Mouse (Mus musculus) forebrain, embryonic 13.5 days (tissue): ENCODE data around the gene Inha. TPM values are rescaled to one million over a fixed set of nuclear protein-coding genes. Genes with fewer than 3 reads are reported as not detected.

Source experiments
- ATAC-seq: fragments of 200-750 bp; cut with Nextera tagmentation; 2 replicates; pipeline ENCODE4 v1.8.0; 2017
- H3K27ac ChIP-seq: fragments of 300-500 bp; sonication (generic); 2 replicates; pipeline ENCODE4 v1.5.1; 2015; ENCODE audit warnings: inconsistent platforms, mild to moderate bottlenecking, moderate library complexity
- H3K27me3 ChIP-seq: fragments of 300-500 bp; sonication (generic); 2 replicates; pipeline ENCODE4 v1.6.1; 2015; ENCODE audit warnings: mild to moderate bottlenecking, inconsistent platforms
- H3K36me3 ChIP-seq: fragments of 300-500 bp; sonication (generic); 2 replicates; pipeline ENCODE4 v1.6.1; 2015; ENCODE audit warnings: mild to moderate bottlenecking, inconsistent platforms; ENCODE audit not compliant: poor library complexity, severe bottlenecking
- H3K4me1 ChIP-seq: fragments of 300-500 bp; sonication (generic); 2 replicates; pipeline ENCODE4 v1.6.1; 2015; ENCODE audit warnings: inconsistent platforms
- H3K4me2 ChIP-seq: fragments of 300-500 bp; sonication (generic); 2 replicates; pipeline ENCODE4 v1.6.1; 2015; ENCODE audit warnings: inconsistent platforms, mild to moderate bottlenecking, moderate library complexity
- H3K4me3 ChIP-seq: fragments of 300-500 bp; sonication (generic); 2 replicates; pipeline ENCODE4 v1.5.1; 2015; ENCODE audit warnings: mild to moderate bottlenecking, inconsistent platforms
- H3K9ac ChIP-seq: fragments of 300-500 bp; sonication (generic); 2 replicates; pipeline ENCODE4 v1.6.1; 2015; ENCODE audit warnings: mild to moderate bottlenecking, inconsistent platforms
- H3K9me3 ChIP-seq: fragments of 300-500 bp; sonication (generic); replicated peaks from 2 replicates; pipeline ENCODE4 v1.6.1; 2016; ENCODE audit warnings: inconsistent platforms
- WGBS: fragments of 180-500 bp; shearing (Covaris S2); methylation state at CpG from one replicate; pipeline ENCODE4 v1.1.7; 2015; 5-methylcytosine and 5-hydroxymethylcytosine counted together
- polyA plus RNA-seq: library from polyadenylated mRNA; unstranded; fragments of >200 nt; fragmentation: Nextera tagmentation; extraction: Ambion mirVana; gene quantifications from 2 replicates; pipeline ENCODE4 v1.2.1, GENCODE M21; 2015

Gene Inha
- polyA plus RNA-seq, 1 experiment from 2014 or later: 5.8 TPM

- no peak overlapping the region for H3K4me2 ChIP-seq
- no peak overlapping the region for H3K9ac ChIP-seq
- no peaks in the 10 kb centered on the region for H3K36me3 ChIP-seq
- WGBS: 70% methylated on average over 5 of the region's 5 CpGs
- H3K9me3 ChIP-seq: no peaks in the 10 kb centered on the region
- H3K4me1 ChIP-seq: peaks cover 12% of the 10 kb centered on the region
- ATAC-seq: no peak
- peaks cover 7% of the 10 kb centered on the region for H3K27me3 ChIP-seq
- H3K27ac ChIP-seq: no peak overlapping the region
- no peak overlapping the region for H3K4me3 ChIP-seq
Measured at GRCm38 (mm10) chr1:75510154-75510553, 3.3 kb downstream of the Inha start.

- H3K4me3 ChIP-seq: no peak overlapping the region
- H3K27ac ChIP-seq: no peak overlapping the region
- peaks cover 7% of the 10 kb centered on the region for H3K27me3 ChIP-seq
- no peak overlapping the region for H3K9ac ChIP-seq
- H3K36me3 ChIP-seq: no peaks in the 10 kb centered on the region
- no peaks in the 10 kb centered on the region for H3K9me3 ChIP-seq
- ATAC-seq: no peak
- WGBS: 57% methylated on average over 4 of the region's 4 CpGs
- H3K4me2 ChIP-seq: no peak overlapping the region
- peaks cover 6% of the 10 kb centered on the region for H3K4me1 ChIP-seq
Measured at GRCm38 (mm10) chr1:75511437-75512210, 4.7 kb downstream of the Inha start.

GRCm38 (mm10) chr1:75512550-75512949 is 5.7 kb downstream of the Inha start:
- WGBS: 93% methylated on average over 3 of the region's 3 CpGs
- Histone ChIP-seq H3K4me2 (no peak overlapping the region), H3K36me3 (no peaks in the 10 kb centered on the region), H3K4me3 (no peak overlapping the region), H3K9ac (no peak overlapping the region), H3K27ac (no peak overlapping the region), H3K9me3 (no peaks in the 10 kb centered on the region), H3K27me3 (peaks cover 7% of the 10 kb centered on the region), H3K4me1 (no peaks in the 10 kb centered on the region)
- no peak for ATAC-seq

GRCm38 (mm10) chr1:75516703-75517380 is 10.0 kb downstream of the Inha start:
- Histone ChIP-seq H3K27me3 (no peaks in the 10 kb centered on the region), H3K9ac (no peak overlapping the region), H3K4me3 (no peak overlapping the region), H3K36me3 (no peaks in the 10 kb centered on the region), H3K4me2 (no peak overlapping the region), H3K9me3 (no peaks in the 10 kb centered on the region), H3K4me1 (0 out of 2 replicates have a peak, but pooled peaks cover under 1% of the 10 kb centered on the region), H3K27ac (no peak overlapping the region)
- 83% methylated on average over 15 of the region's 15 CpGs for whole genome bisulfite sequencing
- ATAC-seq: no peak

- WGBS: 68% methylated on average over 4 of the region's 4 CpGs
- no peak overlapping the region for H3K27ac ChIP-seq
- ATAC-seq: no peak
Measured at GRCm38 (mm10) chr1:75517984-75518383, 11.1 kb downstream of the Inha start.

GRCm38 (mm10) chr1:75518427-75518826 is 11.6 kb downstream of the Inha start:
- Histone ChIP-seq H3K27me3 (no peaks in the 10 kb centered on the region), H3K36me3 (no peaks in the 10 kb centered on the region), H3K4me3 (no peak overlapping the region), H3K27ac (no peak overlapping the region), H3K4me1 (peaks cover 8% of the 10 kb centered on the region; the same call in 1 of the 2 replicates), H3K4me2 (no peak overlapping the region), H3K9me3 (no peaks in the 10 kb centered on the region), H3K9ac (no peak overlapping the region)
- ATAC-seq: no peak
- 91% methylated on average over 4 of the region's 4 CpGs for WGBS

More at GRCm38 (mm10) chr1:75517984-75518383, 11.1 kb downstream of the Inha start:
- Histone ChIP-seq H3K4me1 (peaks cover 8% of the 10 kb centered on the region; the same call in 1 of the 2 replicates), H3K36me3 (no peaks in the 10 kb centered on the region), H3K27me3 (no peaks in the 10 kb centered on the region), H3K9ac (no peak overlapping the region), H3K4me2 (no peak overlapping the region), H3K4me3 (no peak overlapping the region), H3K9me3 (no peaks in the 10 kb centered on the region)

GRCm38 (mm10) chr1:75519576-75519975 is 12.7 kb downstream of the Inha start:
- no peak for ATAC-seq
- 65% methylated on average over 5 of the region's 5 CpGs for WGBS
- Histone ChIP-seq H3K4me3 (no peak overlapping the region), H3K27ac (no peak overlapping the region), H3K9me3 (no peaks in the 10 kb centered on the region), H3K4me2 (no peak overlapping the region), H3K9ac (no peak overlapping the region), H3K4me1 (peaks cover 8% of the 10 kb centered on the region; the same call in 1 of the 2 replicates), H3K36me3 (no peaks in the 10 kb centered on the region), H3K27me3 (no peaks in the 10 kb centered on the region)

GRCm38 (mm10) chr1:75521321-75522031 is 14.6 kb downstream of the Inha start, which contains the start of gene Stk11ip:
Gene Stk11ip, plus strand, starts transcription at chr1:75521529.
- Histone ChIP-seq H3K4me2 (peak within 1 kb of the TSS; percentile 69), H3K9me3 (no peaks in the 10 kb centered on the region), H3K27ac (peak within 1 kb of the TSS; percentile 77), H3K9ac (peak within 1 kb of the TSS; percentile 55), H3K36me3 (peaks cover 10% of the 10 kb centered on the region), H3K27me3 (no peaks in the 10 kb centered on the region), H3K4me3 (peak within 1 kb of the TSS; percentile 54), H3K4me1 (peaks cover 8% of the 10 kb centered on the region; the same call in 1 of the 2 replicates)
- peak; percentile 98 for ATAC-seq
- under 1% methylated on average over 46 of the region's 46 CpGs for WGBS

- WGBS: 92% methylated on average over 7 of the region's 7 CpGs
- Histone ChIP-seq H3K9ac (no peak overlapping the region), H3K27ac (no peak overlapping the region), H3K9me3 (no peaks in the 10 kb centered on the region), H3K4me1 (peaks cover 8% of the 10 kb centered on the region; the same call in 1 of the 2 replicates), H3K4me3 (no peak overlapping the region), H3K36me3 (peaks cover 29% of the 10 kb centered on the region), H3K4me2 (no peak overlapping the region), H3K27me3 (no peaks in the 10 kb centered on the region)
- ATAC-seq: no peak
Measured at GRCm38 (mm10) chr1:75524679-75525078, 17.8 kb downstream of the Inha start.

- H3K27ac ChIP-seq: no peak overlapping the region
- H3K9me3 ChIP-seq: no peaks in the 10 kb centered on the region
- no peak for ATAC-seq
- H3K4me2 ChIP-seq: no peak overlapping the region
- H3K4me1 ChIP-seq: no peaks in the 10 kb centered on the region
- peaks cover 80% of the 10 kb centered on the region for H3K36me3 ChIP-seq
- H3K27me3 ChIP-seq: no peaks in the 10 kb centered on the region
- no peak overlapping the region for H3K9ac ChIP-seq
- WGBS: 73% methylated on average over 4 of the region's 4 CpGs
- no peak overlapping the region for H3K4me3 ChIP-seq
Measured at GRCm38 (mm10) chr1:75530546-75530945, 23.7 kb downstream of the Inha start.

GRCm38 (mm10) chr1:75532280-75533172 is 25.6 kb downstream of the Inha start:
- 92% methylated on average over 19 of the region's 19 CpGs for WGBS
- H3K36me3 ChIP-seq: peaks cover 79% of the 10 kb centered on the region
- H3K4me2 ChIP-seq: no peak overlapping the region
- H3K27ac ChIP-seq: no peak overlapping the region
- H3K9ac ChIP-seq: no peak overlapping the region
- ATAC-seq: no peak
- H3K4me1 ChIP-seq: no peaks in the 10 kb centered on the region
- no peaks in the 10 kb centered on the region for H3K9me3 ChIP-seq
- no peaks in the 10 kb centered on the region for H3K27me3 ChIP-seq
- H3K4me3 ChIP-seq: no peak overlapping the region
